Mouse (Mus musculus): ENCODE measurements around the gene Neil1.
A peak's percentile ranks its signal among the peaks of the same experiment; 100 is the strongest.

The Neil1 gene

DNA sequence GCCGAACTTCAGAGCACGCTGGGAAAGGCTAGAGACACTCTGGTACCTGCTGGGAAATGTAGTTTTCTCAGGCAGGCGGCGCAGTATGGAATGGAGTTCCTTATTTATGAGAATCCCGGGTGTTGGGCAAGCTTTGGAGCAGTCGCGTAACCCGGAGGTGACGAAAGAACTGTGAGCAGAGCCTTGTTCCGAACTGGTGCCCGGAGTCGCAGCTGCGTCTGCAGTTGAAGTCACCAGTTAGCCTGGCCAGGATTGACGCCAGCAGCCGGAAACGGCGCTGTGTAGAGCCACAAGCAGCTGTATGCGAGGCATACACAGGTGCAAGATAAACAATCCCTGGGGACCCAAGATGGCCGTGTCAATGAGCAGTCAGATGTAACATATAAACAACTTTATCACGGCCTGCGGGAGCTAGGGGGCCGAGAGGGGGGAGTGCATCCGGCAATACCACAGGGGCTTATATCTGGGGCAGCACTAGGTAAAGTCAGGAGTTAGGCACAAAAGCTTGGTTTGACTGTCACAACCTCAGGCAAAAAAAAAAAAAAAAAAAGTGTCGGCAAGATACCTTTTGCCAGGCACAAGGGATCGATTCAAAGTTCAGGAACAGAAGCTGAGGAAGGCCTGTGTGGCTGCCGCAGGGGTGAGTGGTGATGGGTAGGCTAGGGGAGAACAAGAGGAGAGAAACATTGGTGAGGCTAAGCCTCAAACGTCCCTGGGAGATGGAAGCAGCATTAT lies at the start of gene Neil1:
Gene Neil1, minus strand, starts transcription at position 162 of the 735 bp plus-strand sequence.
- DNase-seq (ENCODE audit: low read depth) = peak; percentile 92

DNA sequence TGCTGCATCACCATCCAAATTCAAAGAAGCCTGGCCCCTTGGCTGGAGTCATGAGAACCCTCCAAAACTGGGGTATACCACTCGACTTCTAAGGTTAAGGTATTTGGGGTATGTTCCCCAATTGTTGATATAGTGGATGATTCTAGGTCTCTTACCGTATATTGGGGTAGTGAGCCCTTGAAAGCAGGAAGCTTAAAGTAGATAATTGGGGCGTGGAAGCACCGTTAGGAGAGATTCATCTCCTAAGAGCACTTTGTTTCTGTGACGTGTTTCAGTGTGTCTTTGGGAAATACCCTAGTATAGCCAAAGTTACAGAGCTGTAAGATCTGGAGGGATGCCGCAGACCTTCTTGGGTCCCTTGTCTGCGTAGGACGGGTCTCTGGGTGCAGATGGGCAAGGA lies 49.3 kb upstream of the Neil1 start:
- DNase-seq (ENCODE audit: low read depth) = no peak

DNA sequence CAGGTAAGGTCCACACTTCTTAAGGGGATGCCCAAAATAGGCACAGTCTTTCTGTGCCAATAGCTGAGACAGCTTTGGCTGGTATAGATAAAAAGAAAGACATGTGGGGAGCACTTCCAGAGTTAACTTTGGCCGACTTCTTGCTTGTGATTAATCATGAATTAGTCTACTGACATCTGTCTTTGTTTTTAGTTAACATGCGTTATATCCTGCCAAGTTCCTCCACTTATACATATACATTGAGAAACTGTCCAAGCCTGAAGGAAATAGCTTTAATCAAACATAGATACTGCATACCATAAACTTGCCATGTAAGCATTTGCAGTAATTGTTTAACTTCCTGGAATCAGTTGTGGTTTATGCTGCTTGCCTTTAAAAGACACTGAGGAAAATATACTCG lies 48.6 kb upstream of the Neil1 start:
- DNase-seq (ENCODE audit: low read depth) = no peak

DNA sequence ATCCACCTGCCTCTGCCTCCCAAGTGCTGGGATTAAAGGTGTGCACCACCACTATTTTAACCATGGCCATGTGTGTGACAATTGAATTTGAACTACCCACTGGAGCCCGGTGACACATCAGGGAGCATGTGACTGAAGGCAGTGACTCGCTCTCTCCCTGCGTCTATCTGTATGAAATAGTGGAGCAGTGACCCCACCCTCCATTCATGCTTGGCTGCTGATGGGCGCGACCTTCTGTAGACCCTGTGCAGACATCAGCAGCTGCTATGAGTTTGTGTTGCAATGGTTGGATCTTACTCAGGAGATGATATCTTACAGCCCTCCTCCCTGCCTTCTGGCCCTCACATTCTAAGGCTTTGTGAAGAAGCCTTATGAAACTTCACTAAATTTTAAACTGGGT lies 20.3 kb upstream of the Neil1 start:
- DNase-seq (ENCODE audit: low read depth) = no peak

DNA sequence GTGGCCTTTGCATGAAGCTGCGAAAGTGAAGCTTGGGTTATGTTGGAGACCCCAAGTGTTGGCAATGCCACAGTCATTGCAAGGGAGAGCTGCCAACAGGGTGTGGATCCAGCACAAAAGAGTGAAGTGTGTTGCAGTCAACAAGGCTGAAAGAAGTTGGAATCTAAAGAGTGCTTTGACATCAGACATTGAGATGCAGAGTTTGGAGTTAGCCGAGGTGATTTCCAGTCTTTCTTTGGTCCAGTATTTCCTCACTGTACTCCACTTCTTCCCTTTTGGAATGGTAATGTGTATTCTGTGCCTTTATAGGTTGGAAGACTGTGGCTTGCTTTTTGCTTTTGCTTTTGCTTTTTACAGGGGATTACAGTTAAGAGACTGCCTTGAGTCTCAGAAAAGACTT lies 18.1 kb upstream of the Neil1 start:
- DNase-seq (ENCODE audit: low read depth) = no peak

DNA sequence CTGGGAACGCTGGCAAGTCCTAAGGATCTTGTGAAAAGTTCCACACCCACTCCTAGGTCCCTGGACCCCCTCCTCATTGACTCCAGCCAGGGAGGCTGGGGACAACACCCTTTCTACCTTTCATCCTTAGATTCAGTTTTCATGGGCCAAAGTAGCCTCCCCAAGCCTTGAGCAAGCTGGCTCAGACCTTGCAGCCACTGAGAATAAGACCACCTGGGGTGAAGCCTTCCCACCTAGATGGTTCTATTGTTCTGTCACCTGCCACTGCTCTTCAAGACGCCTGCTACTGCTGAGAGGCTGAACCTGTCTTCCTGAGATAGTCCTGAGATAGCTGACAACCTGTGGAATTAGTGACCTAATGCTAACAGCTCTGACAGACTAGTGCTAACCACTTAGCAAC lies 15.0 kb upstream of the Neil1 start:
- no peak for DNase-seq (ENCODE audit: low read depth)

DNA sequence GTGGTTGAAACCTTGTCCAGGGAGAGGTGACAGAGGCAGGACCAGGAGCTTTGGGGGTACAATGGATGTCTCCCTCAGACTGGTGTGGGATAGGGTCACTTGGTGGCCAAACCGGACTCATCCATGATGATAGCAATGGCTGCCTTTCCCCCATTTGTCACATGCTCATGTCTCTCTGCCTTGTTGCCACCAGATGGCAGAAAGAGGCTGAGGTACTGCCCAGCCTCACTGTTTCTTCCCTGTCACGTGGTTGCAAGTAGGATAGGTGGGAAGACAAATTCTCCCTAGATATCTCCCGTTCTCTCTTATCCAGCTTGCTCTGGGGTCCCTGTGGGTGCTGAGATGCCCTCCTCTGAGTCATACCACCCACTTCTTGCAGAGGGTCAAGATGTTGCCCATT lies 14.4 kb upstream of the Neil1 start:
- DNase-seq (ENCODE audit: low read depth) = no peak

DNA sequence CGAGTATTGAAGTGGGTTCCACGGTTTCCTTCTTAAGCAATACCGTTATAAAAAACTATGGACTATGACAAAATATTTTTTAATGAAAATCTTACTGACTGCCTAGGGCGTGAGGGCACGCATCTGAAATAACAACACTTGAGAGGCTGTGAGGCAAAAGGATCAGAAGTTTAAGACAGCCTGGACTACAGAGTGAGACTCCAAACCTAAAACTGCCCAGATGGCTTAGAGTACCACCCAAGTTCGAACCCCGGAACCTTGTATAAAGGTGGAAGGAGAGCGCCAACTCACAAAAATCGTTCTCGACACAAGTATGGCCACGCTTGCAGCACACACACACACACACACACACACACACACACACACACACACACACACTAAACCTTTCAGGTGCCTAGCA lies 10.4 kb upstream of the Neil1 start:
- DNase-seq (ENCODE audit: low read depth) = no peak

DNA sequence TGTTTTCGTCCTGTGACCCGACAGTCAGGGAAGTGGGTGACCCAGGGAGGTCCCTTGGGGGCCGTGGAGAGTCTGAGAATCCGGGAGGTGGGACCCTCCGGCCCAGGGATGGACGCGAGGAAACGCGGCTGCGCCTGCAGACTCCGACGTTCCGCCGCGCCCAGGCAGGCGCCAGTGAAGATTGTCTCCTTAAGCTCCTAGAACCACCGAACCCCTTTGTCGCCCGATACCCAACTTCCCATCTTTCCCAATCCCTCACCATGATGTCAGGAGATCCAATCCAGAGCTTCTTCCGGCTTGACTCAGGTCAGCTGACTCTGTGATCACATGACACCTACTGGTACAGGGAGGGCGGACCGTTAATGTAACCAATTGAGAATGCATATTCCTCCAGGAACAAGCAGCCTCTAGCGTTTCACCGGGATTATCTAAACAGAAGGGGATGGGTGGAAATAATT lies 9.9 kb upstream of the Neil1 start, which contains the start of gene Commd4:
Gene Commd4, minus strand, starts transcription at position 319 of the 458 bp plus-strand sequence.
- peak; percentile 92 for DNase-seq (ENCODE audit: low read depth)

DNA sequence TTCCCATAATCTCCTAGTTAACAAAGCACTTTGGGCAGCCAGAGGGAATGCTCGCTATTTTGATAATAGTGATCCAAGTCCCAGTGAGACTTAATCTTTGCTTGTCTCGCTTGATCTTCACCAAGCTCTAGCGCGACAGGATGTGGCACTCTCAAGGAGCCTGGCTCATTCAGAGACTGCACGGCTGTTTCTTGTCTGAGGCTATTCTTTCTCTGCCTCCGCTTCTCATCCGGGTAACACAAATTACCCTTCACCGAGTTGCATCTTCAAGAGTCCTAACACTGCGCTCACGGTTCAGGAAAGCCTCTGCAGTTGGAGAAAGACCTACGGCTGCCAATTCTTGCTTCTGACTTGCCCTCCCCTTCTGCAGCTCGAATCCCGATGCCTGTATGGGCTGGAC lies 9.4 kb upstream of the Neil1 start:
- DNase-seq (ENCODE audit: low read depth) = peak; percentile 73

DNA sequence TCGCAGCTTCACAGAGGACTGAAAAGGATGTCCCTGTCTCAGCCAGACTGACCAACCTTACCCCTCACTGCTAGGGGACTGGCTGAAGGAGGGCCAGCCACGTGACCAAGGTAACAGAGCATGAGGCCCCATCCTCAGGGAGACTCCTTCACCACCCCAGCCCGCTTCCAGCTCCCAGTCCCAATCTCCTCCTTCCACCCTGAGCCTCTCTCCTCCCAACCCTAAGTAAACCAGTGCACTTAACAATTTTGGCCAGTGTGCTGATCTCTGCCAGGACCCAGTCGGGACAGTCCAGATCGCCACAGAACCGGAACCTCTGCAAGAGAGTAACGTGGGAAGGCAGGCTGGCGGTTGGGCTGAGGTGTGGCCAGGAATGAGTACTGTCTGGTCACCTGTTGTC lies 8.7 kb upstream of the Neil1 start:
- no peak for DNase-seq (ENCODE audit: low read depth)

DNA sequence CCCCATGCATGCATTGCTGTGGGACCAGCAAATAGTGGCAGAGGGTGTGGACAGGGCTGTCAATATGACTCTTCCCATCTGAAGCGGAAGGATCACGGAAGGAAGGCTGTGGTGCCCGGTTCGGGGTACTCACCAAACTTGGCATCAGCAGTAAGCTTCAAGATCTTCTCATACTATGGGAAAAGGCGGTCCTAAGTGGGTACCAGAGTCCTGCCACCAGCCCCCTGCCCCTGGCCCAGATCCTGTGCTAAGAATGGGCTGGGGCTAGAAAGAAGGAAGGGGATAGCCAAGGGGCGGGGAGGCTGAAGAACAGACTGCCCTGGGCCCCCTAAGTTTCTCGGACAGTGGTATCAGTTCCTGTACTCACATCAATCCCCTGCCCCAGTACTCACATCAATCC lies 8.3 kb upstream of the Neil1 start:
- DNase-seq (ENCODE audit: low read depth) = no peak

DNA sequence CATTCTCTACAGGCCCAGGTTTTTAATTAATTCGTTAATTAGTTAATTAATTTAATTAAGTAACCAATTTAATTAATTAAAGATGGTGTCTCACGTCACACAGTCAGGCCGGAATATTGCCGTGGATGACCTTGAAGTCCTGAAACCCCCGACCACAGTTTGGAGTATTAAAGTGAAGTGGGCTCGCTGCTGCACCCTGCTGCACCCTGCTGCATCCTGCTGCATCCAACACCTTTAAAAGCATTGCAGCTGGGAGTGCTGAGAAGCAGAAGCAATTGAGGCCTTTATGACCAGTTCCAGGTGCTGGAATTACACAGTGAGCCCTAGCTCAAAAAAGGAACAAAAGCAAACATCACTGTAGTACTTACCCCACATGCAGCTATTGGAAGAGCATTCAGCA lies 4.2 kb upstream of the Neil1 start:
- no peak for DNase-seq (ENCODE audit: low read depth)

DNA sequence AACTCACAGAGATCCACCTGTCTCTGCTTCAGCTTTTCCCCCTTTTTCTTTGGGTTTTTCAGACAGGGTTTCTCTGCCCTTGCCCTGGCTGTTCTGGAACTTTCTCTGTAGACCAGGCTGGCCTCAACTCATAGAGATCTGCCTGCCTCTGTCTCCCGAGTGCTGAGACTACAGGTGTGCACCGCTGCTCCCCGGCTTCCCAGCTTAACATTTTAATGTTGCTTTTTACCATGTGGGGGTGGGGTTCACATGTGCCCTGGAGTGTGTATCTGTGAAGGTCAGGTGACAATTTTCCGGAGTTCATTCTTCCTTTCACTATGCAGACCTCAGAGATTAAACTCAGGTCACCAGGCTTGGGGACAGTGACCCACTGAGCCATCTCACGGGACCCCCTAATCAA lies 2.1 kb upstream of the Neil1 start:
- no peak for DNase-seq (ENCODE audit: low read depth)

DNA sequence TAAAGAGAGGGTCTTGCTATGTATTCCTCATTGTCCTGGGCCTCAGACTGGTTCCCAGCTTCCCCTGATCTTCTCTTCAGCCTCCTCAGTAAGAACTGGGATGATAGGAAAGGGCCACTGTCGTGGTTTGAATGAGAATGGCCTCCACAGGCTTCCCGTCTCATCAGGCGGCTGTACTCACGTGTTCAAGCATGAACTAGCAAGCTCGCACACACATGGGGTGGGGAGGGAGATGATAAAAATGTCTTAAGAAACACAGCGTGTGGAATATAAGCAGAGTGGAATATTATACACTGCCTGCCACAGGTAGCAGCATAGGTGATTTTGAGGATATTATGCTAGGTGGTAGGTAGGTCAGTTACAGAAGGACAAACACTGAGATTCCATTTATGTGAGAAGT lies 916 bp upstream of the Neil1 start:
- peak; percentile 23 for DNase-seq (ENCODE audit: low read depth)

DNA sequence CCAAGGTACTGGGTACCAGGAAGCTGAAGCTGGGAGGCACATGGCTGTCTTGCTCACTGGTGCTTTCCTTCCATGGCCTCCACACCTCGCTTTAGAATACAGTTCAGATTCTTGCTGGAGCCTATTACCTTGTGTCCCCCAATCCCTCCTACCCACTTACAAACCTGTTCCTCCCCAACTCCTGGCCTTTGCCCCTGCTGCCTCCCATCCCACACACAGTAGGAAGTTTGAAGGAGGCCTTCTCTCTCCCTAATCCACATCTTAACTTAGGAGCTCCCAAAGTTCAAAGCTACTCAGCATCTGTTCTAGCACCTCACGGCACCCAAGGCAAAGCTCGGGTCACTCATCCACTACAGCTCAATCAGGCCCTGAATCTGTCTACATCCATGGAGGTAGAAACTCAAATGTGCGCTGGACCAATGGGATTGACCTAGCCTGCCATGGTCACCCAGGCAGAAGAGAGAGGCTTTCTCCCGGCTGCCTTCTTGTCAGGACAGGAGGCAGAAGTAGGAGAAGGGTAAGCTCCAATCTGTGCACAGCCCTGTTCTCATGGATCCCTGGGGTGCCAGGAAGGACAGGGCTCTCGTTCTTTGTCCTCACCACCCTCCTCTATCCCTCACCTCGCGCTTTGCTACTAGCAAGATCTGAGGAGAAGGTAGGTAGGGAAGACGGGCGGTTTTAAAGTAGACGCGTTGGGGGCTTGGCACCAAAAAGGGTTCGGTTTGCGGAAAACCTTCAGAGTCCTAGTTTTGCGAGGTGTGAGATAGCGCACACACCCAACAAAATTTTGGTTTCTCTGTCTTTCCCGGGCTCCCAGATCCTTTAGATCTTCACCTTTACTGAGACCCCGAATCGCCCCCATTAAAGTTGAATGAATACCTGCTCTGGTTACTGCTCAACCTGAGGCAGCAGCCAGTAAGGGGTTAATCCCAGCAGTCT lies 631 bp downstream of the Neil1 start:
- DNase-seq (ENCODE audit: low read depth) = no peak

DNA sequence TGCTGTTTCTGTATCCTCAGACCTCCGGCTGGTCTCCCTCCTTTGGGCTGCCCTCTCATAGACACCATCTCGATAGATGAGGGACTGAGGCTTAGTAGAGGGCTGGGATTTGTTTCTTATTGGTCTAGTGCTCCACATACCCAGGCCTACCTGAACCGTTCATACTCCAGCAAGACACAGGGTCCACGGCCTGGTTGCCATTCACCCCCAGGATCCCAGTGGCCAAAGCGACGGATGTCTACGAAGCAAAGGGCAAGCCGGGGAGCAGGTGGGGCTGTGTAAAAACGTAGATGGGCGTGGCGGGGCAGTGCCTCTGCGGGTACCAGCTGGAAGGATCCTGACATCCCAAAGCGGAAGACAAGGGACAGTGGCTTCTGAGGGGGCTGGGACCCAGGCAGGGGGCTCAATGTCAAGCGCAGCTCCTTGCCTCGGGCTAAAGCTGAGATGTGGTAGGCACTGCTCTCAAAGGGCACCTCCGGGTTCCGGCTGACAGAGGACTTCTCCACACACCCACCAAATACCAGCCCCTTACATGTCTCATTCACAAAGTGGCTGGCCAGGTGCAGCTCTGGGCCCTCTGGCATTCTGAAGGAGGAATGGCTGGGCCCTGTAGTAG lies 1.5 kb downstream of the Neil1 start:
- no peak for DNase-seq (ENCODE audit: low read depth)

DNA sequence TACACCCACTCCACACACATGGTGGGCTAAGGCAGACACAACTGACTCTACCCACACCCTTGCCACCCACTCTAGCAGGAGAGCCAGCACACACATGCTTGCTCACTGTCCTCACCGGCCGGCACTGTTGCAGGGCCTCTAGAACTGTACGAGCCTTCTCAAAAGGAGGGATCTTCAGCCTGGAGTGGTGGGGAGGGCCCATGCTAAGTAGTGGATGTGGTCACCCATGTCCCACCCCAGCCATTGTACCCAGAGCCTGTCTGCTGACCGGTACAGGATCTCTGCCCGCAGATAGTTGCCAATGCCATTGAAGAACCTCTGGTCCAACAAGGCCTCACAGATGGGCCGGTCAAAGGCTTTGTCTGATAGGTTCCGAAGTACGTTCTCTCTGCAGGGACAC lies 3.3 kb downstream of the Neil1 start:
- no peak for DNase-seq (ENCODE audit: low read depth)

DNA sequence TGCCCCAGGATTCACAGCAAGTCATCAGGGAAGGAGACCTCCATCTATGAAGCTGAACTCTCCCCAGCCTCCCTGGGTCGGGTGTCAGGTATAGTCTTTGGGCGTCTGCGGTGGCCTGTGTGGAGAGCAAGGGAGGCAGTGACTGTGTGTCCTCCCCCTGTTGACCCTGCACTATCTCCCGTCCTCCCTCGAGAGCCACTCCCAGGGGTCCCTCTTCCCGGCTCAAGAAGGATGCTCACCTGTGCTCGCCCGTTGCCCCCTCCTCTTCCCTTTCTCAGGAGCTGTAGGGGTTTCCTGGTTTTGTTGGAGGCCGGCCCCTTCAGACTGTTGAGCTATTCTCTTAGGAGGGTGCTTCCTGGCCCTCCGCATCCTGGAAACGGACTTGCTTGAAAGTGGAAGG lies 4.9 kb downstream of the Neil1 start:
- no peak for DNase-seq (ENCODE audit: low read depth)

DNA sequence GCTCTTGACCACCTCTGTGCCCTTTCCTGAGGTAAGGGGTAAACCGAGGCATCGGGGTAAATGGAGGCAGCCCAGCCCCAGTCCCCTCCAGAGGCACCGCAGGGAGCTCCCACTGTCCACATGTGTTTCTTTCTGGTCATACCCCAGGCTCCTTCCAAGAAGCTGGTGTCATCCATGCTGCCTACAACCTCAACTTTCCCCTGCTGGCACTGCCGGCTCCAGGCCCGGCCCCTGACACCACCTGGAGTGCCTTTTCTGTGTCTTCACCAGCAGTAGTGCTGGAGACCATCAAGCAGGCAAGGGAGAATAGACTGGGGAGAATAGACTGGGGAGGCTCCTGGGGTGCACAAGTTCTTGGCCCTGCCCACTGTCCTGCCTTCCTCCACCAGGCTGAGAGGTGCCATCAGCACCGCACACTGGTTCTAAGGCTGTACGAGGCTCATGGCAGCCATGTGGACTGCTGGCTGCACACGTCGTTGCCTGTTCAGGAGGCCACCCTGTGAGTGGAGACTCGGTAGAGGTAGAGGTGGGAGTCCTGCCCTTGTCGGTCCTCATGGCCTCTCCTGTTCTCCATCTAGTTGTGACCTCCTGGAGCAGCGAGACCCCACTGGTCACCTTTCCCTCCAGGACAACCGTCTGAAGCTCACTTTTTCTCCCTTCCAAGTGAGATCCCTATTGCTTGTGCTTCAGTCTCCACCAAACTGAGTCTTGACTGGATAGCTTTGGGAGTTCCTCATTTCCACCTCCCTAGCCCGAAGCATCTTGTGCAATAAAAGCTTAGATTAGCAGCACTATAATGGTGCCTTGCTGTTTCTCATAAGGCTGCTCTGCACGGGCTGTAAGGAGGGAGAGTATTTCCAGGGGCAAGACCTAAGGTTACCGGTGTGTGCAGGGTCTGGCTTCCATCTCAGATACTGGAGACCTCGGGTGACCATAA lies 6.4 kb downstream of the Neil1 start:
- no peak for DNase-seq (ENCODE audit: low read depth)

DNA sequence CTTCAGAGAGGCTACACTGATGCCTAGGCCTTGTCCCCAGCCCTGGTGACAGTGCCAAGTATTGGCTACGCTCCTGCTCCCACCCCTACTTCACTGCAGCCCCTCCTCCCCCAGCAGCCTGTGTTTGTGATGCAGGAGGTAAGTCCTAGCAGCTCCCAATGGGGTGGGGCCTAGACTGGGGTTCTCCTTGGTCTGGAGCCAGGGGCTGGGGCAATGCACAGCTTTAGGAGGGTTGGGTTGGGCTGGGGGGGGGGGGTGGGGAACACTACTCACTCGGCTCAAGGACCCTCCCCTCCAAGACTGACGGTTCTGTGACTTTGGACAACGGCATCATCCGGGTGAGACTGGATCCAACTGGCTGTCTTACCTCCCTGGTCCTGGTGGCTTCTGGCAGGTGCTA lies 8.5 kb downstream of the Neil1 start:
- no peak for DNase-seq (ENCODE audit: low read depth)

DNA sequence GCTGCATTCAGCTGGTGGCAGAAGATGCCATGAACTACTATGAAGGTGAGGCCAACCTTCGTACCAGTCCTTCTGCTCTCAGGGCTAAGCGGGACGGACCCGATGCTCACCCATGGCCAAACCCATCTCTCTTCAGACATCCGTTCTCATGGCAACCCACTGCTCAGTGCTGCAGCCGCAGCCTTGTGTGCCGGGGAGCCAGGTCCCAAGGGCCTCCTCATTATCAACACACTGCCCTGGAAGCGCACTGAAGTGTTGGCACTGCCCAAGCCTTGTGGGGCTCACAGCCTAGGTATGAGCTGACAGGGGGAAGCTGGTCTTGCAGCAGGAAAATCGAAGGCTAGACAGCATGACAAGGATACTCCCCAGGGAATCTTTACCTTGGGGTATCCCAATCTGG lies 9.0 kb downstream of the Neil1 start:
- DNase-seq (ENCODE audit: low read depth) = no peak

Data from induced T-regulatory cell, adult 2 months (primary cell).